Mouse (Mus musculus): ENCODE measurements at regions not wholly inside any gene's neighbourhood (a gene's known extent, or its start where the extent isn't known, plus 50 kb on each side); places are given as distances from the start of the nearest gene placed in this dataset.

GRCm38 (mm10) chr2:178976046-178976445, 466.2 kb upstream of the Cdh4 start:
- TF ChIP-seq POLR2A (IDR thresholded peaks at IDR 0.05; ENCODE audit: borderline replicate concordance, insufficient read depth, low read length): no peak
- no peak for TF ChIP-seq CTCF (IDR thresholded peaks at IDR 0.05; ENCODE audit: borderline replicate concordance, insufficient read depth, low read depth, low read length)
